Mouse (Mus musculus): Measurements from ENCODE around the gene Gpsm1.

The Gpsm1 gene

GRCm38 (mm10) chr2:26312812-26313211 lies 2.5 kb upstream of the Gpsm1 start:
- no peak for DNase-seq (ENCODE audit: low spot score)

GRCm38 (mm10) chr2:26313394-26313793 lies 1.9 kb upstream of the Gpsm1 start:
- DNase-seq (ENCODE audit: low spot score): no peak

GRCm38 (mm10) chr2:26314281-26315071 lies 839 bp upstream of the Gpsm1 start:
- DNase-seq (ENCODE audit: low spot score): peak; percentile 46

GRCm38 (mm10) chr2:26315925-26316311 lies 603 bp downstream of the Gpsm1 start:
- DNase-seq (ENCODE audit: low spot score): peak; percentile 54

- DNase-seq (ENCODE audit: low spot score): no peak
Observed at GRCm38 (mm10) chr2:26316576-26317246, 1.4 kb downstream of the Gpsm1 start.

- no peak for DNase-seq (ENCODE audit: low spot score)
Observed at GRCm38 (mm10) chr2:26317371-26317770, 2.1 kb downstream of the Gpsm1 start.

GRCm38 (mm10) chr2:26317991-26318672 lies 2.8 kb downstream of the Gpsm1 start:
- DNase-seq (ENCODE audit: low spot score): no peak

- no peak for DNase-seq (ENCODE audit: low spot score)
Observed at GRCm38 (mm10) chr2:26319109-26319508, 3.8 kb downstream of the Gpsm1 start.

- DNase-seq (ENCODE audit: low spot score): no peak
Observed at GRCm38 (mm10) chr2:26319519-26320244, 4.4 kb downstream of the Gpsm1 start.

- DNase-seq (ENCODE audit: low spot score): no peak
Observed at GRCm38 (mm10) chr2:26320245-26321185, 5.2 kb downstream of the Gpsm1 start.

GRCm38 (mm10) chr2:26323589-26324325 lies 8.4 kb downstream of the Gpsm1 start:
- DNase-seq (ENCODE audit: low spot score): no peak

- DNase-seq (ENCODE audit: low spot score): no peak
Observed at GRCm38 (mm10) chr2:26324917-26325316, 9.6 kb downstream of the Gpsm1 start.

GRCm38 (mm10) chr2:26325386-26326181 lies 10.3 kb downstream of the Gpsm1 start:
- no peak for DNase-seq (ENCODE audit: low spot score)

GRCm38 (mm10) chr2:26327852-26328251 lies 12.5 kb downstream of the Gpsm1 start:
- no peak for DNase-seq (ENCODE audit: low spot score)

- DNase-seq (ENCODE audit: low spot score): no peak
Observed at GRCm38 (mm10) chr2:26329402-26329801, 14.1 kb downstream of the Gpsm1 start.

- no peak for DNase-seq (ENCODE audit: low spot score)
Observed at GRCm38 (mm10) chr2:26330056-26330468, 14.7 kb downstream of the Gpsm1 start.

GRCm38 (mm10) chr2:26330702-26331101 lies 15.4 kb downstream of the Gpsm1 start:
- no peak for DNase-seq (ENCODE audit: low spot score)

- DNase-seq (ENCODE audit: low spot score): no peak
Observed at GRCm38 (mm10) chr2:26338302-26339203, 23.2 kb downstream of the Gpsm1 start.

GRCm38 (mm10) chr2:26339204-26339551 lies 23.9 kb downstream of the Gpsm1 start:
- peak; percentile 49 for DNase-seq (ENCODE audit: low spot score)

Measured in ovary, postnatal 14 days (tissue).